Mouse (Mus musculus) ES-Bruce4 (cell line): ENCODE data around the gene Nin.

Source experiments
- CTCF ChIP-seq: IDR thresholded peaks from one replicate; pipeline ENCODE4 v1.8.1; 2011; ENCODE audit warnings: low read depth, low read length
- EP300 ChIP-seq: IDR thresholded peaks from 2 replicates; pipeline ENCODE4 v1.6.1; 2011; ENCODE audit warnings: low read depth, low read length; ENCODE audit not compliant: insufficient read depth

DNA sequence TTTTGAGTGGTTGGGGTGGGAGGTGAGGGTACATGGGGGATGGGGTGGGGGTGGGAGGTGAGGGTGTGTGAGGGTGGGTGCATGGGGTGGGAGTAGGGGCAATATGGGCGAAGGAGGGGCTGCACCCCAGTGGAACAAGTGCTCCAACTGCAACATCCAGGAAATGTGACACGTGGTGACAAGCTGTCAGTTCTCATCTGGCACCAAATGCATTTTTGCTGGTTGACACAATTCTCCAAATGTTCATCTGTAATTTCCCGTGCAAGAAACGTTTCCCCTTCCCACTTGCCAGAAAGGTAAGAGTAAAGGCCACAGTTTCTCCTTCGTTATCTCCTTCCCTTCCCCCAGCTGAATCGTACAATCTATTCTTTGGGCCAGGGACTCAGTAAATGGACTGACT lies 7.6 kb downstream of the Nin start:
- TF ChIP-seq CTCF: no peak
- no peak for TF ChIP-seq EP300
